In the genomic region with DNA sequence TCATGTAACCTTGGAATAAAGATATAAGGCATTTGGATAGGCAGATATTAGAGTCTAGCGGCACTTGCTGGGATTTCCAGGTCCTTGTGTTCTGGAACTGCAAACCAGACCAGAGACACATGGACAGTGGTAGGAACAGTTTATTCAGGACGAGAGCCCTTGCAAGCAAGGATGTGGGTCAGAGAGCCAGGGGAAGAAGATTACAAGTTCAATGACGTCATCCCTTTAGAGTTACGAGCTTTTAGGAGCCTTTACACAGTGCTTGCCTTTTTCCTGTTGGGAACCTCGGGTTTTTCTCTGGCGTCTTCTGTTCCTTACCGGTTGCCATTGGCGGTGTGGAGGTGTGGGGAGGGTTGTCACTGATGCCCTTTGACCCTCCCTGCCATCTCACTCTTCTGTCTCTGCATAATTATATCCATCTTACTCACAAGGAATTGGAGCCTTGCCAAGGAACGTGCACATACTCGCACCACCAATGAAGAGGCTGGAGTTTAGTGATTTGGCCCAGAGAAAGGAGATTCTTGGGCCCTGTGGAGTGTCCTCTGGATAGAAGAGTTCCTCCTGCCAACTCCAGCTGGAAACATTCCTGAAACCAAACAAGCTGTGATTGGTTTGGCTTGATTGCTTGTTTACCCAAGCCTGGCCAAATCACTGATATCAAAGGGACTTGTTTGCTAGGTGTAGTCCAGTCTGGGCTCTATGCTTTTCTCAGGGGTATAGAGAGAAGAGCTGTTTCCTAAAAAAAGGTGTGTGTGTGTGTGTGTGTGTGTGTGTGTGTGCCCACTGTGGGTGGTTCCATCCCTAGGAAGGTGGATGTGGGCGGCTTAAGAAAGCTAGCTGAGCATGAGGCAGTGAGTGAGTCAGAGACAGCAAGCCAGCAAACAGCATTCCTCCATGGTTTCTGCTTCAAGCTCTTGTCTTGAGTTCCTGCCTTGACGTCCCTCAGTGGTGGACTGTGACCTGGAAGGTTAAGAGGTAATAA, we compare ENCODE assay signal across 10 mouse cellular contexts. TPM values are rescaled to one million over a fixed set of nuclear protein-coding genes. Genes with fewer than 3 reads are reported as not detected.
DNase-seq lines count a peak whose midpoint lies in the region; ATAC-seq lines count a peak whose summit lies in the region.
"Had no signal": no experiment of that assay in that cellular context is flagged by ENCODE, and none has a peak within 500 bp of the region (broad histone marks: within the 10 kb centered on the region; RNA-seq: fewer than 3 reads in every experiment).

No protein-coding gene starts in this region.

- ATAC-seq in heart, embryonic 11.5 days (replicated peaks; ENCODE audit: insufficient number of reproducible peaks, low FRiP score, low TSS enrichment): 0 out of 2 replicates have a peak, but pooled peaks have one; percentile 2
- ATAC-seq in lung, embryonic 16.5 days (ENCODE audit: low read depth): peak; percentile 73

- H3K9me3 ChIP-seq in heart, embryonic 11.5 days (replicated peaks; ENCODE audit: control insufficient read depth, low read length): no peaks in the 10 kb centered on the region
- no peaks in the 10 kb centered on the region for H3K9me3 ChIP-seq in lung, embryonic 16.5 days (ENCODE audit: control insufficient read depth, low read length)

- DNase-seq in layer of hippocampus, adult 9-11 months: peak; percentile 24
- DNase-seq in layer of hippocampus, postnatal 25 days (ENCODE audit: extremely low spot score in 1 of 2, low spot score in 1 of 2): no peak
- peak; percentile 84 for DNase-seq in brain, adult 2 months (ENCODE audit: low read depth, low spot score)
- DNase-seq in thymus, adult 18-20 months: no peak
- no peak for DNase-seq in adrenal gland, postnatal 36 days
- no peak for DNase-seq in thymus, postnatal 36 days

- H3K36me3 ChIP-seq in heart, embryonic 11.5 days (ENCODE audit: control insufficient read depth, insufficient read depth, low read length): no peaks in the 10 kb centered on the region
- H3K36me3 ChIP-seq in lung, embryonic 16.5 days (ENCODE audit: control insufficient read depth, insufficient read depth, low read length): no peaks in the 10 kb centered on the region

- no peak overlapping the region for H3K4me2 ChIP-seq in heart, embryonic 11.5 days
- H3K4me2 ChIP-seq in lung, embryonic 16.5 days (ENCODE audit: low read depth, low read length): no peak overlapping the region
- H3K4me2 ChIP-seq: hindbrain, embryonic 14.5 days had no signal

- H3K9ac ChIP-seq in heart, embryonic 11.5 days (ENCODE audit: low read depth, low read length): no peak overlapping the region
- H3K9ac ChIP-seq in lung, embryonic 16.5 days (ENCODE audit: low read length): no peak overlapping the region
- H3K9ac ChIP-seq: hindbrain, embryonic 14.5 days had no signal

- H3K27ac ChIP-seq in heart, embryonic 11.5 days (ENCODE audit: low read depth, low read length): no peak overlapping the region
- H3K27ac ChIP-seq in lung, embryonic 16.5 days (ENCODE audit: low read length): no peak overlapping the region
- H3K27ac ChIP-seq: hindbrain, embryonic 14.5 days had no signal

- 55% methylated on average over 12 of the region's 12 CpGs for WGBS in heart, embryonic 11.5 days (ENCODE audit: insufficient replicate concordance)
- 31% methylated on average over 12 of the region's 12 CpGs for WGBS in lung, embryonic 16.5 days

- no peaks in the 10 kb centered on the region for H3K27me3 ChIP-seq in heart, embryonic 11.5 days (ENCODE audit: control insufficient read depth, insufficient read depth, low read length)
- H3K27me3 ChIP-seq in lung, embryonic 16.5 days (ENCODE audit: control insufficient read depth, insufficient read depth, low read depth, low read length): no peaks in the 10 kb centered on the region

- peaks cover 26% of the 10 kb centered on the region for H3K4me1 ChIP-seq in heart, embryonic 11.5 days (ENCODE audit: control insufficient read depth, insufficient read depth, low read length)
- peaks cover 12% of the 10 kb centered on the region; the same call in 1 of the 2 replicates for H3K4me1 ChIP-seq in lung, embryonic 16.5 days (replicated peaks; ENCODE audit: control insufficient read depth, insufficient read depth, low read length)

- no peak overlapping the region for H3K4me3 ChIP-seq in heart, embryonic 11.5 days (ENCODE audit: low read depth, low read length)
- H3K4me3 ChIP-seq in lung, embryonic 16.5 days (ENCODE audit: low read length): no peak overlapping the region
- H3K4me3 ChIP-seq: erythroblast, embryonic 14.5 days had no signal

RNA-seq across cellular contexts. Expression of gene Slc4a3, which starts 42.0 kb away (rescaled TPM):
- 100 to 1,000 TPM; 111 to 114 TPM for total RNA-seq in layer of hippocampus, postnatal 25 days (2021)
- polyA plus RNA-seq in heart, embryonic 11.5 days (2014; fragmentation: Nextera tagmentation; extraction: Ambion mirVana): 13.3 and 14.2 TPM in 2 replicates
- 10.2 and 12.3 TPM in 2 replicates for polyA plus RNA-seq in lung, embryonic 16.5 days (2015; fragmentation: Nextera tagmentation; extraction: Ambion mirVana)
- total RNA-seq in adrenal gland, postnatal 36 days (2021): 100 to 1,000 TPM in 1 of 2 experiments, 10 to 100 TPM in 1; 99.2 to 120 TPM
- polyA plus RNA-seq: erythroblast, embryonic 14.5 days had no signal

Comparison
In these comparisons a context has a peak if more than half of its experiments do, and no peak if none do; other contexts are left out.
1. DNase-seq: peak in layer of hippocampus, adult 9-11 months (single experiment) and brain, adult 2 months (single experiment); none in layer of hippocampus, postnatal 25 days (0 of 2), thymus, adult 18-20 months (0 of 2), adrenal gland, postnatal 36 days (0 of 2) and thymus, postnatal 36 days (0 of 2).